Mouse (Mus musculus) testis, adult 2 months (tissue): Measurements from ENCODE around the gene Pmvk.

Experiments
- CTCF ChIP-seq: fragments of 200-500 bp; IDR thresholded peaks from 2 replicates; pipeline ENCODE4 v1.5.1; 2012; ENCODE audit warnings: low read depth, mild to moderate bottlenecking, inconsistent platforms, low read length, moderate library complexity; ENCODE audit not compliant: control insufficient read depth, insufficient read depth, insufficient replicate concordance
- POLR2A ChIP-seq: fragments of 200-500 bp; IDR thresholded peaks from 2 replicates; pipeline ENCODE4 v1.6.1; 2012; ENCODE audit warnings: low read depth, mild to moderate bottlenecking, inconsistent platforms, low read length, moderate library complexity; ENCODE audit not compliant: control insufficient read depth

GRCm38 (mm10) chr3:89435041-89435440 is 19.3 kb upstream of the Pmvk start:
- TF ChIP-seq POLR2A (no peak), CTCF (no peak)
